Mouse (Mus musculus) neural tube, embryonic 11.5 days (tissue): ENCODE results near the gene Mpv17. TPM values are rescaled to one million over a fixed set of nuclear protein-coding genes. Genes with fewer than 3 reads are reported as not detected.
A peak's percentile ranks its signal among the peaks of the same experiment; 100 is the strongest.

Source experiments
- ATAC-seq: fragments of 200-750 bp; cut with Nextera tagmentation; 2 replicates; pipeline ENCODE4 v1.8.0; 2017; ENCODE audit warnings: moderate number of reproducible peaks, mild to moderate bottlenecking, moderate TSS enrichment, moderate library complexity; ENCODE audit not compliant: insufficient read depth, low FRiP score, low TSS enrichment
- DNase-seq: peaks from one replicate; pipeline ENCODE4 v3.0.0-alpha.2; 2015; ENCODE audit warnings: low spot score
- H3K27ac ChIP-seq: fragments of 300-500 bp; sonication (generic); 2 replicates; pipeline ENCODE4 v1.5.1; 2014; ENCODE audit warnings: low read depth, mild to moderate bottlenecking, low read length
- H3K27me3 ChIP-seq: fragments of 300-500 bp; sonication (generic); 2 replicates; pipeline ENCODE4 v1.6.1; 2014; ENCODE audit warnings: mild to moderate bottlenecking, low read length, mixed read lengths; ENCODE audit not compliant: control insufficient read depth, insufficient read depth
- H3K36me3 ChIP-seq: fragments of 300-500 bp; sonication (generic); 2 replicates; pipeline ENCODE4 v1.6.1; 2014; ENCODE audit warnings: mild to moderate bottlenecking, low read length, moderate library complexity, mixed read lengths; ENCODE audit not compliant: control insufficient read depth, insufficient read depth
- H3K4me1 ChIP-seq: fragments of 300-500 bp; sonication (generic); 2 replicates; pipeline ENCODE4 v1.6.1; 2014; ENCODE audit warnings: low read length, mixed read lengths; ENCODE audit not compliant: control insufficient read depth, insufficient read depth
- H3K4me2 ChIP-seq: fragments of 300-500 bp; sonication (generic); 2 replicates; pipeline ENCODE4 v1.6.1; 2014; ENCODE audit warnings: low read depth, mild to moderate bottlenecking, moderate library complexity
- H3K4me3 ChIP-seq: fragments of 300-500 bp; sonication (generic); 2 replicates; pipeline ENCODE4 v1.5.1; 2014; ENCODE audit warnings: low read depth, low read length
- H3K9ac ChIP-seq: fragments of 300-500 bp; sonication (generic); 2 replicates; pipeline ENCODE4 v1.6.1; 2014; ENCODE audit warnings: mild to moderate bottlenecking, low read length
- H3K9me3 ChIP-seq: fragments of 300-500 bp; sonication (generic); 2 replicates; pipeline ENCODE4 v1.6.1; 2016; ENCODE audit warnings: low read length; ENCODE audit not compliant: control insufficient read depth
- WGBS: fragments of 180-500 bp; shearing (Covaris S2); extraction: QIAGEN DNeasy Blood & Tissue Kit; methylation state at CpG from one replicate; pipeline ENCODE4 v1.1.7; 2014; 5-methylcytosine and 5-hydroxymethylcytosine counted together
- polyA plus RNA-seq: library from polyadenylated mRNA; unstranded; fragments of >200 nt; fragmentation: Nextera tagmentation; extraction: Ambion mirVana; gene quantifications from 2 replicates; pipeline ENCODE4 v1.2.1, GENCODE M21; 2014

The Mpv17 gene
- polyA plus RNA-seq, 1 experiment from 2014 or later, result 52.2 TPM

GRCm38 (mm10) chr5:31198616-31199320, 44.7 kb upstream of the Mpv17 start:
- Histone ChIP-seq H3K4me3 (no peak overlapping the region), H3K36me3 (peaks cover 37% of the 10 kb centered on the region), H3K9me3 (peaks cover 5% of the 10 kb centered on the region), H3K27ac (no peak overlapping the region), H3K4me2 (no peak overlapping the region), H3K27me3 (no peaks in the 10 kb centered on the region), H3K4me1 (peaks cover 20% of the 10 kb centered on the region), H3K9ac (no peak overlapping the region)
- WGBS, result 86% methylated on average over 5 of the region's 5 CpGs
- ATAC-seq, result no peak
- no peak for DNase-seq

GRCm38 (mm10) chr5:31198170-31198569, 44.1 kb upstream of the Mpv17 start:
- no peak overlapping the region for H3K27ac ChIP-seq
- H3K9ac ChIP-seq, result no peak overlapping the region
- 93% methylated on average over 9 of the region's 9 CpGs for WGBS
- DNase-seq (no peak), ATAC-seq (no peak)
- peaks cover 5% of the 10 kb centered on the region for H3K9me3 ChIP-seq
- peaks cover 20% of the 10 kb centered on the region for H3K4me1 ChIP-seq
- H3K4me3 ChIP-seq, result no peak overlapping the region
- no peaks in the 10 kb centered on the region for H3K27me3 ChIP-seq
- H3K4me2 ChIP-seq, result no peak overlapping the region
- H3K36me3 ChIP-seq, result peaks cover 35% of the 10 kb centered on the region

GRCm38 (mm10) chr5:31197072-31197471, 43.0 kb upstream of the Mpv17 start:
- peaks cover 5% of the 10 kb centered on the region for H3K9me3 ChIP-seq
- DNase-seq, result no peak
- 91% methylated on average over 12 of the region's 12 CpGs for WGBS

GRCm38 (mm10) chr5:31196207-31196606, 42.2 kb upstream of the Mpv17 start:
- H3K4me1 ChIP-seq, result peaks cover 18% of the 10 kb centered on the region
- peaks cover 5% of the 10 kb centered on the region for H3K9me3 ChIP-seq
- DNase-seq (no peak), ATAC-seq (no peak)
- no peak overlapping the region for H3K4me3 ChIP-seq
- no peak overlapping the region for H3K9ac ChIP-seq
- H3K27me3 ChIP-seq, result no peaks in the 10 kb centered on the region
- 91% methylated on average over 10 of the region's 10 CpGs for WGBS
- H3K4me2 ChIP-seq, result no peak overlapping the region
- no peak overlapping the region for H3K27ac ChIP-seq
- peaks cover 30% of the 10 kb centered on the region for H3K36me3 ChIP-seq

More at GRCm38 (mm10) chr5:31197072-31197471, 43.0 kb upstream of the Mpv17 start:
- no peak overlapping the region for H3K4me2 ChIP-seq
- H3K27ac ChIP-seq, result no peak overlapping the region
- H3K36me3 ChIP-seq, result peaks cover 30% of the 10 kb centered on the region
- no peaks in the 10 kb centered on the region for H3K27me3 ChIP-seq
- ATAC-seq, result no peak
- peaks cover 15% of the 10 kb centered on the region for H3K4me1 ChIP-seq
- no peak overlapping the region for H3K9ac ChIP-seq
- H3K4me3 ChIP-seq, result no peak overlapping the region

GRCm38 (mm10) chr5:31195671-31196070, 41.6 kb upstream of the Mpv17 start:
- peaks cover 16% of the 10 kb centered on the region for H3K4me1 ChIP-seq
- no peak overlapping the region for H3K27ac ChIP-seq
- 93% methylated on average over 4 of the region's 4 CpGs for WGBS
- peaks cover 30% of the 10 kb centered on the region for H3K36me3 ChIP-seq
- no peak for DNase-seq
- no peak overlapping the region for H3K9ac ChIP-seq
- no peak for ATAC-seq
- H3K9me3 ChIP-seq, result peaks cover 5% of the 10 kb centered on the region
- H3K4me3 ChIP-seq, result no peak overlapping the region
- H3K4me2 ChIP-seq, result no peak overlapping the region
- H3K27me3 ChIP-seq, result no peaks in the 10 kb centered on the region

GRCm38 (mm10) chr5:31194486-31195485, 40.7 kb upstream of the Mpv17 start:
- ATAC-seq (no peak), DNase-seq (no peak)
- peak overlapping the region; percentile 93 for H3K4me2 ChIP-seq
- H3K27me3 ChIP-seq, result no peaks in the 10 kb centered on the region
- peaks cover 31% of the 10 kb centered on the region for H3K36me3 ChIP-seq
- no peaks in the 10 kb centered on the region for H3K9me3 ChIP-seq
- H3K27ac ChIP-seq, result no peak overlapping the region
- peak overlapping the region; percentile 84 for H3K4me3 ChIP-seq
- H3K9ac ChIP-seq, result no peak overlapping the region
- H3K4me1 ChIP-seq, result peaks cover 11% of the 10 kb centered on the region
- WGBS, result 94% methylated on average over 16 of the region's 16 CpGs

- Histone ChIP-seq H3K4me2 (peak overlapping the region; percentile 93), H3K9ac (peak overlapping the region; percentile 89), H3K27ac (no peak overlapping the region), H3K4me1 (peaks cover 11% of the 10 kb centered on the region), H3K27me3 (no peaks in the 10 kb centered on the region), H3K4me3 (peak overlapping the region; percentile 84), H3K9me3 (no peaks in the 10 kb centered on the region), H3K36me3 (peaks cover 24% of the 10 kb centered on the region)
- no peak for ATAC-seq
- no peak for DNase-seq
- 13% methylated on average over 25 of the region's 25 CpGs for WGBS
These were observed 39.7 kb upstream of the Mpv17 start for GRCm38 (mm10) chr5:31193631-31194281.

- DNase-seq (peak; percentile 98), ATAC-seq (peak; percentile 96)
- H3K27ac ChIP-seq, result peak within 1 kb of the TSS; percentile 30; the same call in 1 of the 2 replicates
- 0% methylated on average over 48 of the region's 48 CpGs for WGBS
- peaks cover 11% of the 10 kb centered on the region for H3K4me1 ChIP-seq
- peak within 1 kb of the TSS; percentile 84 for H3K4me3 ChIP-seq
- H3K27me3 ChIP-seq, result no peaks in the 10 kb centered on the region
- peak within 1 kb of the TSS; percentile 89 for H3K9ac ChIP-seq
- no peaks in the 10 kb centered on the region for H3K9me3 ChIP-seq
- peaks cover 25% of the 10 kb centered on the region for H3K36me3 ChIP-seq
- H3K4me2 ChIP-seq, result peak within 1 kb of the TSS; percentile 93
These were observed 39.0 kb upstream of the Mpv17 start, which contains the start of the genes Snx17 and Eif2b4 for GRCm38 (mm10) chr5:31192939-31193630. Gene Snx17, plus strand, starts transcription at chr5:31193227. Gene Eif2b4, minus strand, starts transcription at chr5:31193430.
